Mouse (Mus musculus) midbrain, embryonic 14.5 days (tissue): ENCODE measurements at regions not wholly inside any gene's neighbourhood (a gene's known extent, or its start where the extent isn't known, plus 50 kb on each side); places are given as distances from the start of the nearest gene placed in this dataset.
A peak's percentile ranks its signal among the peaks of the same experiment; 100 is the strongest.

Source experiments
- ATAC-seq: fragments of 200-750 bp; cut with Nextera tagmentation; 2 replicates; pipeline ENCODE4 v1.8.0; 2017; ENCODE audit warnings: moderate number of reproducible peaks, moderate library complexity; ENCODE audit not compliant: low FRiP score, low TSS enrichment
- DNase-seq: peaks from one replicate; pipeline ENCODE4 v3.0.0-alpha.2; 2015
- H3K27ac ChIP-seq: fragments of 300-500 bp; sonication (generic); replicated peaks from 2 replicates; pipeline ENCODE4 v1.5.1; 2014; ENCODE audit warnings: mild to moderate bottlenecking, low read depth, low read length, moderate library complexity
- H3K27me3 ChIP-seq: fragments of 300-500 bp; sonication (generic); 2 replicates; pipeline ENCODE4 v1.6.1; 2014; ENCODE audit warnings: low read length, control low read depth, mixed read lengths; ENCODE audit not compliant: control insufficient read depth, insufficient read depth
- H3K36me3 ChIP-seq: fragments of 300-500 bp; sonication (generic); 2 replicates; pipeline ENCODE4 v1.6.1; 2014; ENCODE audit warnings: low read length, control low read depth; ENCODE audit not compliant: control insufficient read depth, insufficient read depth
- H3K4me1 ChIP-seq: fragments of 300-500 bp; sonication (generic); 2 replicates; pipeline ENCODE4 v1.6.1; 2014; ENCODE audit warnings: mild to moderate bottlenecking, antibody characterized with exemption, low read length, control low read depth; ENCODE audit not compliant: control insufficient read depth, insufficient read depth
- H3K4me2 ChIP-seq: fragments of 300-500 bp; sonication (generic); 2 replicates; pipeline ENCODE4 v1.6.1; 2014; ENCODE audit warnings: mild to moderate bottlenecking, low read length, moderate library complexity
- H3K4me3 ChIP-seq: fragments of 300-500 bp; sonication (generic); replicated peaks from 2 replicates; pipeline ENCODE4 v1.5.1; 2014; ENCODE audit warnings: low read depth, low read length
- H3K9ac ChIP-seq: fragments of 300-500 bp; sonication (generic); replicated peaks from 2 replicates; pipeline ENCODE4 v1.6.1; 2014; ENCODE audit warnings: mild to moderate bottlenecking, low read length, moderate library complexity
- H3K9me3 ChIP-seq: fragments of 300-500 bp; sonication (generic); 2 replicates; pipeline ENCODE4 v1.6.1; 2016; ENCODE audit warnings: low read length, control low read depth, mixed read lengths; ENCODE audit not compliant: control insufficient read depth
- WGBS: fragments of 180-500 bp; shearing (Covaris S2); extraction: QIAGEN DNeasy Blood & Tissue Kit; methylation state at CpG from one replicate; pipeline ENCODE4 v1.1.7; 2014; 5-methylcytosine and 5-hydroxymethylcytosine counted together

DNA sequence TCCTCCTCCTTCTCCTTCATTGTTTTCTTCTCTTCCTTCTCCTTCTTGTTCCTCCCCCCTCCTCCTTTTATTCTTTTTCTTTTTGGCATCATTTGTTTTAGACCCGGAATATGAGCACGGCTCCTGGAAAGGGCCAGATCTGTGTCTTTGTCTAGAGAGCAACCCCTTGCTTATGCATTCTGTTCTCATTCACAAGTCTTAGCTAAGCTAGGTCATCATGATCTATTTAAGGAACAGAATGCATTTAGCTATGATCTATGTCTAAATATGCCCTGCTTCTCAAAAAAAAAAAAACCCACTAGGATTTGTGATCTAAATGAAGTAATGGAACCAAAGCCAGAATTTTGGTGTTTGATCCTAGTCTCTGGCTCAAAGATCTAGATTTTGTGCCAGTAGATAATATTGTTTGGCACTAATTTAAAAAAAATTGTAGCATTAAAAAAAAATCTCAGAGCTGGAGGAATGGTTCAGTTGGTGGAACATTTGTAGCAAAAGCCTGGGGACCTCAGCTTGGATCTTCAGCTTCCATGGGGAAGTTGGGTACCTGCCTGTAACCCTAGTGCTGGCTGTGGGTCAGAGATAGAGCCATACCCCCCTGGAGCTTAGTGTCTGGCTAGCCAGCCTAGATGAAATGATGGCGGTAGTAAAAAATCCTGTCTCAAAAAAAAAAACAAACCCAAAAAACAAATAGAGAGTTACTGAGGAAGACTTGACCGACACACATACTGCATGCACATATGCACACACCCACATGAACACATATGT, 100.5 kb upstream of the Got2 start:
- Histone ChIP-seq H3K36me3 (no peaks in the 10 kb centered on the region), H3K9me3 (no peaks in the 10 kb centered on the region), H3K4me2 (no peak overlapping the region), H3K4me3 (no peak overlapping the region), H3K27me3 (no peaks in the 10 kb centered on the region), H3K4me1 (peaks cover 3% of the 10 kb centered on the region; the same call in 1 of the 2 replicates), H3K27ac (no peak overlapping the region), H3K9ac (no peak overlapping the region)
- ATAC-seq = no peak
- no peak for DNase-seq
- WGBS = 84% methylated on average over 4 of the region's 4 CpGs

DNA sequence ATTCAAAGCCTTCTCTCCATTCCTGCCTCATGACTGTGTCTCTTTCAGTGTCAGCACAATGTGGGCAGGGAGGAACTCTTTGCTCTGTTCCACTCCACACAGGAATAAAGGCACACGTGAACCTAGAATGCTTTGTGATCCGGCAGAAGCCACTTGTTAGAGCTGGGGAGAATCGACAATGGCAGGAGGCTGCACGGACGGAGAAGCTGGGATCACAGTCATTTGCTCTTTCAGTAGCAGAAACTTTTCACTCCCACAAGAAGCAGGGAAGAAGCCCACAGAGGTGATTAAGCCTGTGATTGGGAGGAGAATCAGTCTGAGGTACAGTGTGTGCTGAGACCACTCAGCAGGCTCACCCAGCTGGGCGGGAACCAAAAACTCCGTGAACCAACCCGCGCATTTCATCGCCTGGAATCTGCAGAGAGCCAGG, 98.7 kb upstream of the Got2 start:
- Histone ChIP-seq H3K9ac (0 out of 2 replicates have a peak overlapping the region, but pooled peaks have one; percentile 3), H3K27me3 (no peaks in the 10 kb centered on the region), H3K4me3 (peak overlapping the region; percentile 17), H3K36me3 (no peaks in the 10 kb centered on the region), H3K4me2 (peak overlapping the region; percentile 52), H3K4me1 (peaks cover 2% of the 10 kb centered on the region; the same call in 1 of the 2 replicates), H3K9me3 (no peaks in the 10 kb centered on the region), H3K27ac (no peak overlapping the region)
- peak; percentile 34; the same call in 1 of the 2 replicates for ATAC-seq
- 5% methylated on average over 10 of the region's 10 CpGs for WGBS
- peak; percentile 54 for DNase-seq

GRCm38 (mm10) chr8:95986410-95986809, 98.1 kb upstream of the Got2 start:
- Histone ChIP-seq H3K27ac (no peak overlapping the region), H3K4me3 (no peak overlapping the region), H3K27me3 (no peaks in the 10 kb centered on the region), H3K9ac (no peak overlapping the region), H3K36me3 (no peaks in the 10 kb centered on the region), H3K4me2 (peak overlapping the region; percentile 52; the same call in 1 of the 2 replicates), H3K4me1 (no peaks in the 10 kb centered on the region), H3K9me3 (no peaks in the 10 kb centered on the region)
- DNase-seq = no peak
- 23% methylated on average over 3 of the region's 3 CpGs for WGBS
- ATAC-seq = no peak

GRCm38 (mm10) chr8:95983690-95984089, 95.3 kb upstream of the Got2 start:
- Histone ChIP-seq H3K4me1 (no peaks in the 10 kb centered on the region), H3K36me3 (no peaks in the 10 kb centered on the region), H3K27me3 (no peaks in the 10 kb centered on the region), H3K9me3 (no peaks in the 10 kb centered on the region), H3K4me2 (no peak overlapping the region), H3K4me3 (no peak overlapping the region), H3K27ac (no peak overlapping the region), H3K9ac (no peak overlapping the region)
- 76% methylated on average over 2 of the region's 2 CpGs for WGBS
- no peak for ATAC-seq
- no peak for DNase-seq

GRCm38 (mm10) chr8:95980405-95980804, 92.1 kb upstream of the Got2 start:
- H3K27ac ChIP-seq = no peak overlapping the region
- no peaks in the 10 kb centered on the region for H3K27me3 ChIP-seq
- H3K4me3 ChIP-seq = no peak overlapping the region
- ATAC-seq = no peak
- H3K4me1 ChIP-seq = no peaks in the 10 kb centered on the region
- H3K36me3 ChIP-seq = no peaks in the 10 kb centered on the region
- no peak overlapping the region for H3K9ac ChIP-seq
- no peak overlapping the region for H3K4me2 ChIP-seq
- H3K9me3 ChIP-seq = no peaks in the 10 kb centered on the region
- WGBS = 35% methylated on average over 2 of the region's 2 CpGs
- DNase-seq = no peak

DNA sequence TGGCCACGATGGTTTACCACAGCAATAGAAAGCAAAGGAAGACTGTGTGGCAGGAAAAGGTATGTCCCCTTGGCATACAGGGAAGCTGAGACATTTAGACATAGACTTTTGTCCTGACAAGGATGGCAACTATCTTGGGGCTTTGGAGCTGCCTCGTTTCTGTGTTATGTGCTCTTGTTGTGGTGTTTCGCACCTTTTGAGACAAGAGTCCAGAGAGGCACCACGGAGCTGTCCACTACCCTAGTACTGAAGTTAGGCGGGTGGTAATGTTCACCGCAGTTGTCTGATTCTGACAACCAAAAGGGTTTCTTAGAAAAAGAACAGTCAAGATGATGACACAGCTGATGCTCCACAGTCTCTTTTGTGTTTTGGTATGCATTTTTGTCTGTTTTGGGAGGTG, 90.9 kb upstream of the Got2 start:
- WGBS = 63% methylated on average over 6 of the region's 6 CpGs

GRCm38 (mm10) chr8:95974889-95975288, 86.5 kb upstream of the Got2 start:
- ATAC-seq (no peak), DNase-seq (peak; percentile 80)
- Histone ChIP-seq H3K4me1 (no peaks in the 10 kb centered on the region), H3K9ac (no peak overlapping the region), H3K9me3 (no peaks in the 10 kb centered on the region), H3K27ac (no peak overlapping the region), H3K27me3 (no peaks in the 10 kb centered on the region), H3K36me3 (no peaks in the 10 kb centered on the region), H3K4me3 (no peak overlapping the region), H3K4me2 (no peak overlapping the region)
- 13% methylated on average over 4 of the region's 4 CpGs for WGBS

More for the DNA sequence above, 90.9 kb upstream of the Got2 start:
- ATAC-seq (no peak), DNase-seq (no peak)
- no peaks in the 10 kb centered on the region for H3K9me3 ChIP-seq
- no peak overlapping the region for H3K9ac ChIP-seq
- no peaks in the 10 kb centered on the region for H3K4me1 ChIP-seq
- H3K4me3 ChIP-seq = no peak overlapping the region
- no peak overlapping the region for H3K4me2 ChIP-seq
- no peaks in the 10 kb centered on the region for H3K27me3 ChIP-seq
- no peaks in the 10 kb centered on the region for H3K36me3 ChIP-seq
- no peak overlapping the region for H3K27ac ChIP-seq

DNA sequence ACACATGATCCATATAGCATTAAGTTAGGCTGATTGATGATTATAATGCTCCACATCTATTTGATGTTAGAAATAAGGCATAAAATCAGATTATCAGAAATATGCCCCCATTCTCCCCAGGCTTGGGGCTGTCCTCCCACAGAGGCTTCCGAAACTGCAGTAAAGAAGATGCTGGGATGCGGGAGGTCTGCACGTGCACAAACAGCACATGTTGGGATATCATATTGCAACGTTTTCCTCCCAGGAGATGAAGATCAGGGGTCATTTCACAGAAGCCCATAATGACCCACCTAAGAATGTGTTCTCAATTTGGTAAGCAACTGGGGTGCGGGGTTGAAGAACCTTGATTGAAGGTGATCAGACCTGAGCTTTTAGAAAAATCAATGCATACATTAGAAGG, 85.9 kb upstream of the Got2 start:
- H3K27ac ChIP-seq = no peak overlapping the region
- ATAC-seq (no peak), DNase-seq (no peak)
- H3K9ac ChIP-seq = no peak overlapping the region
- H3K4me1 ChIP-seq = no peaks in the 10 kb centered on the region
- no peaks in the 10 kb centered on the region for H3K9me3 ChIP-seq
- H3K27me3 ChIP-seq = no peaks in the 10 kb centered on the region
- H3K36me3 ChIP-seq = no peaks in the 10 kb centered on the region
- no peak overlapping the region for H3K4me3 ChIP-seq
- H3K4me2 ChIP-seq = no peak overlapping the region
- 68% methylated on average over 5 of the region's 5 CpGs for WGBS

GRCm38 (mm10) chr8:95973571-95973970, 85.2 kb upstream of the Got2 start:
- Histone ChIP-seq H3K9me3 (no peaks in the 10 kb centered on the region), H3K36me3 (no peaks in the 10 kb centered on the region), H3K9ac (no peak overlapping the region), H3K27ac (no peak overlapping the region), H3K4me2 (no peak overlapping the region), H3K4me1 (no peaks in the 10 kb centered on the region), H3K4me3 (no peak overlapping the region), H3K27me3 (no peaks in the 10 kb centered on the region)
- 46% methylated on average over 4 of the region's 4 CpGs for WGBS
- ATAC-seq = no peak
- no peak for DNase-seq
